Mouse (Mus musculus) intestine, postnatal 0 days (tissue): ENCODE data around the gene Gm29609. TPM values are rescaled to one million over a fixed set of nuclear protein-coding genes. Genes with fewer than 3 reads are reported as not detected.

Source experiments
- ATAC-seq: fragments of 200-750 bp; cut with Nextera tagmentation; 2 replicates; pipeline ENCODE4 v1.8.0; 2017; ENCODE audit warnings: mild to moderate bottlenecking, moderate TSS enrichment, moderate library complexity
- H3K27ac ChIP-seq: fragments of 300-500 bp; sonication (generic); 2 replicates; pipeline ENCODE4 v1.5.1; 2014; ENCODE audit warnings: mild to moderate bottlenecking, low read depth, low read length, moderate library complexity
- H3K27me3 ChIP-seq: fragments of 300-500 bp; sonication (generic); replicated peaks from 2 replicates; pipeline ENCODE4 v1.6.1; 2014; ENCODE audit warnings: low read length, mixed read lengths; ENCODE audit not compliant: control insufficient read depth, insufficient read depth
- H3K36me3 ChIP-seq: fragments of 300-500 bp; sonication (generic); 2 replicates; pipeline ENCODE4 v1.6.1; 2014; ENCODE audit warnings: mild to moderate bottlenecking, moderate library complexity; ENCODE audit not compliant: control insufficient read depth, insufficient read depth
- H3K4me1 ChIP-seq: fragments of 300-500 bp; sonication (generic); replicated peaks from 2 replicates; pipeline ENCODE4 v1.6.1; 2014; ENCODE audit warnings: antibody characterized with exemption, low read length, mixed read lengths; ENCODE audit not compliant: control insufficient read depth, insufficient read depth
- H3K4me2 ChIP-seq: fragments of 300-500 bp; sonication (generic); replicated peaks from 2 replicates; pipeline ENCODE4 v1.6.1; 2014; ENCODE audit warnings: low read depth, mild to moderate bottlenecking, moderate library complexity
- H3K4me3 ChIP-seq: fragments of 300-500 bp; sonication (generic); 2 replicates; pipeline ENCODE4 v1.5.1; 2014; ENCODE audit warnings: low read depth, low read length
- H3K9ac ChIP-seq: fragments of 300-500 bp; sonication (generic); 2 replicates; pipeline ENCODE4 v1.6.1; 2014; ENCODE audit warnings: mild to moderate bottlenecking, low read depth, low read length
- H3K9me3 ChIP-seq: fragments of 300-500 bp; sonication (generic); 2 replicates; pipeline ENCODE4 v1.6.1; 2016; ENCODE audit warnings: mixed run types; ENCODE audit not compliant: control insufficient read depth
- CTCF ChIP-seq: sonication (generic); IDR thresholded peaks from 2 replicates; pipeline ENCODE4 v1.5.1; 2016; ENCODE audit warnings: low read depth, mild to moderate bottlenecking, control low read depth, antibody characterized with exemption, moderate library complexity
- WGBS: fragments of 180-500 bp; shearing (Covaris S2); extraction: QIAGEN DNeasy Blood & Tissue Kit; methylation state at CpG from one replicate; pipeline ENCODE4 v1.1.7; 2014; 5-methylcytosine and 5-hydroxymethylcytosine counted together
- polyA plus RNA-seq: library from polyadenylated mRNA; unstranded; fragments of >200 nt; fragmentation: Nextera tagmentation; extraction: Ambion mirVana; gene quantifications from 2 replicates; pipeline ENCODE4 v1.2.1, GENCODE M21; 2015

Gm29609 gene
- polyA plus RNA-seq, 1 experiment from 2014 or later: 0.53 TPM

DNA sequence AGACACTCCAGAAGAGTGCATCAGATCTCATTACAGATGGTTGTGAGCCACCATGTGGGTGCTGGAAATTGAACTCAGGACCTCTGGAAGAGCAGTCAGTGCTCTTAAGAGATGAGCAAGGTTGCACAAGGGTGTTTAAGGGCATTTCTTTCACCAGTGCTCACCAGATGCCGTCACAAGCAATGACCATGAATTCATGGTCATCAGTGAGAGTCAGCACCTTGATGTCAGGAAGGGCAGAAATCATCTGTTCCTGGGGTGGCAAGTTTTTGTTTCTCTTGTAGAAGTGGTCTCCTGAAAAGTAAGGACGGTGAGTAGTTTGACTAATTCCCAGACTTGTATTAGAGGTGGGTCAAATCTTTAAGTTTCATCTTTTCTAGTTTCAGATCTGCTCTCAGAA is 24.2 kb upstream of the Gm29609 start:
- Histone ChIP-seq H3K9me3 (no peaks in the 10 kb centered on the region; the same call in 1 of the 2 replicates), H3K27me3 (no peaks in the 10 kb centered on the region), H3K27ac (no peak overlapping the region), H3K9ac (no peak overlapping the region), H3K4me1 (no peaks in the 10 kb centered on the region), H3K36me3 (peaks cover 55% of the 10 kb centered on the region), H3K4me3 (no peak overlapping the region), H3K4me2 (no peak overlapping the region)
- WGBS: 94% methylated on average over 2 of the region's 2 CpGs
- no peak for ATAC-seq
- no peak for TF ChIP-seq CTCF

GRCm38 (mm10) chr5:31202933-31203332 is 23.2 kb upstream of the Gm29609 start:
- no peaks in the 10 kb centered on the region for H3K27me3 ChIP-seq
- H3K27ac ChIP-seq: peak overlapping the region; percentile 82
- H3K9ac ChIP-seq: 0 out of 2 replicates have a peak overlapping the region, but pooled peaks have one; percentile 4
- peak overlapping the region; percentile 77 for H3K4me3 ChIP-seq
- no peaks in the 10 kb centered on the region for H3K4me1 ChIP-seq
- H3K4me2 ChIP-seq: peak overlapping the region; percentile 74
- H3K9me3 ChIP-seq: no peaks in the 10 kb centered on the region; the same call in 1 of the 2 replicates
- no peak for ATAC-seq
- peaks cover 62% of the 10 kb centered on the region for H3K36me3 ChIP-seq
- no peak for TF ChIP-seq CTCF
- WGBS: 91% methylated on average over 7 of the region's 7 CpGs

DNA sequence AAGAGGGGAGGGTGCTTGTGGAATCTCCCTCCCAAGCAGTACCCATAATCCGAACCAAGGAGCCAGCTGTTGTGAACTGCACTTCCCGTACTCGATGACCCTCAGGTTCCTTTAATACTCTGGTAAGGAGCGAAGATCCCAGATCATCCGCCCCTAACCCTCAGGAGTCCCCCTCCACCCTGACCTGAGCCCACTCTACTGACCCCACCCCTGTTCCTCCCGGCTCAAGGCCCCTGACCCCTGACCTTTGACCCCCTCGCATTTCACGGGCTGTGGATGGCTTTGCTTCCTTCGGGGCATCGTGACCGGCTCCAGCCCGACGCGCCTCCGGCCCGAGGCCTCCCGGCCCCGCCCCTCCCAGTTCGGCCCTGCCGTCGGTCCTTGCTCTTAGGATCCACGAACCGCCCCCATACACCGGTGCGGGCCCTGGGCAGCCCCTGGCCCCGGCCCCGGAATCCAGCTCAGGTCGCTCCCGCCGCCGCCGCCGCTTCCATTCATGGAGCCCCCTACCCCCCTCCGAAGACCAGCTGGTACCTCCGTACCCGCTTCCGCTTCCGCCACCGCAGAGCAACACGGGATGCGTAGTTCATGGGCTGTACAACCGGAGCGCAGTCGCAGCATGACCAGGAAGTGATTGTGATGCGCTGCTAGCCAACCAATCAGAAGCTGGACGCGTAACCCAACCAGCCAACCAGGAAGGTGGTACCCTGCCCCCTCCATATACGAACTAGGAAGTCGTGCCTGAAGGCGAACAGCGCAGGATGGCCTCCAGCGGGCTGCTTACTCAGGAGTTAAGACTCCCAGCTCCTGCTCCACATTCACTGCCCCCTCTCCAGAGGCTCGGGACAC is 22.3 kb upstream of the Gm29609 start, which contains the start of gene Zfp513:
Gene Zfp513, minus strand, starts transcription at position 562 of the 849 bp plus-strand sequence.
- no peaks in the 10 kb centered on the region for H3K4me1 ChIP-seq
- no peak for TF ChIP-seq CTCF
- H3K4me3 ChIP-seq: peak within 1 kb of the TSS; percentile 77
- peaks cover 62% of the 10 kb centered on the region for H3K36me3 ChIP-seq
- peak; percentile 94 for ATAC-seq
- under 1% methylated on average over 52 of the region's 53 CpGs for WGBS
- peak within 1 kb of the TSS; percentile 82 for H3K27ac ChIP-seq
- H3K27me3 ChIP-seq: no peaks in the 10 kb centered on the region
- H3K9me3 ChIP-seq: no peaks in the 10 kb centered on the region; the same call in 1 of the 2 replicates
- H3K9ac ChIP-seq: peak within 1 kb of the TSS; percentile 75
- H3K4me2 ChIP-seq: peak within 1 kb of the TSS; percentile 74

GRCm38 (mm10) chr5:31201042-31201741 is 21.5 kb upstream of the Gm29609 start:
- Histone ChIP-seq H3K4me2 (peak overlapping the region; percentile 74), H3K9me3 (no peaks in the 10 kb centered on the region; the same call in 1 of the 2 replicates), H3K9ac (peak overlapping the region; percentile 75), H3K4me1 (no peaks in the 10 kb centered on the region), H3K36me3 (peaks cover 64% of the 10 kb centered on the region), H3K27ac (peak overlapping the region; percentile 82), H3K4me3 (peak overlapping the region; percentile 77), H3K27me3 (no peaks in the 10 kb centered on the region)
- no peak for ATAC-seq
- 12% methylated on average over 13 of the region's 13 CpGs for whole genome bisulfite sequencing
- no peak for TF ChIP-seq CTCF

GRCm38 (mm10) chr5:31200327-31200768 is 20.6 kb upstream of the Gm29609 start:
- Histone ChIP-seq H3K36me3 (peaks cover 64% of the 10 kb centered on the region), H3K9me3 (no peaks in the 10 kb centered on the region; the same call in 1 of the 2 replicates), H3K27me3 (no peaks in the 10 kb centered on the region), H3K4me3 (no peak overlapping the region), H3K27ac (peak overlapping the region; percentile 35; the same call in 1 of the 2 replicates), H3K4me1 (no peaks in the 10 kb centered on the region), H3K4me2 (peak overlapping the region; percentile 74; the same call in 1 of the 2 replicates), H3K9ac (no peak overlapping the region)
- TF ChIP-seq CTCF: no peak
- 88% methylated on average over 27 of the region's 27 CpGs for WGBS
- no peak for ATAC-seq

- Histone ChIP-seq H3K9me3 (no peaks in the 10 kb centered on the region; the same call in 1 of the 2 replicates), H3K27me3 (no peaks in the 10 kb centered on the region), H3K4me2 (no peak overlapping the region), H3K4me3 (no peak overlapping the region), H3K4me1 (no peaks in the 10 kb centered on the region), H3K9ac (no peak overlapping the region), H3K36me3 (peaks cover 64% of the 10 kb centered on the region), H3K27ac (0 out of 2 replicates have a peak overlapping the region, but pooled peaks have one; percentile 35)
- TF ChIP-seq CTCF: peak; percentile 60
- ATAC-seq: no peak
- WGBS: 80% methylated on average over 9 of the region's 9 CpGs
These were observed 20.2 kb upstream of the Gm29609 start for GRCm38 (mm10) chr5:31199893-31200292.
